Mouse (Mus musculus): ENCODE results near the gene Banf1.
"Not testable (repeated sequence)": the region's sequence is repeated elsewhere in the genome, so short reads cannot be mapped to it uniquely, and the experiment has no call there.

Gene Banf1

GRCm38 (mm10) chr19:5374177-5374576 is 7.2 kb upstream of the Banf1 start:
- DNase-seq (ENCODE audit: low read depth), result no peak

GRCm38 (mm10) chr19:5372724-5373123 is 5.8 kb upstream of the Banf1 start:
- DNase-seq (ENCODE audit: low read depth), result no peak

- no peak for DNase-seq (ENCODE audit: low read depth)
Measured at GRCm38 (mm10) chr19:5370932-5371331, 4.0 kb upstream of the Banf1 start.

GRCm38 (mm10) chr19:5367455-5367854 is 487 bp upstream of the Banf1 start:
- no peak for DNase-seq (ENCODE audit: low read depth)

- peak; percentile 84 for DNase-seq (ENCODE audit: low read depth)
Measured at GRCm38 (mm10) chr19:5366175-5367052, 554 bp downstream of the Banf1 start, which contains the start of gene Eif1ad. Eif1ad (plus strand) TSS chr19:5366741.

- no peak for DNase-seq (ENCODE audit: low read depth)
Measured at GRCm38 (mm10) chr19:5365751-5366150, 1.2 kb downstream of the Banf1 start.

- no peak for DNase-seq (ENCODE audit: low read depth)
Measured at GRCm38 (mm10) chr19:5364124-5364523, 2.8 kb downstream of the Banf1 start.

GRCm38 (mm10) chr19:5362186-5362585 is 4.8 kb downstream of the Banf1 start:
- no peak for DNase-seq (ENCODE audit: low read depth)

GRCm38 (mm10) chr19:5356080-5356479 is 10.9 kb downstream of the Banf1 start:
- DNase-seq (ENCODE audit: low read depth), result no peak

GRCm38 (mm10) chr19:5353609-5354008 is 13.4 kb downstream of the Banf1 start:
- no peak for DNase-seq (ENCODE audit: low read depth)

GRCm38 (mm10) chr19:5349502-5349873 is 17.5 kb downstream of the Banf1 start, which contains the start of gene Cst6:
Cst6 (minus strand) TSS chr19:5349574.
- not testable (repeated sequence) for DNase-seq (ENCODE audit: low read depth)

GRCm38 (mm10) chr19:5348526-5349501 is 18.2 kb downstream of the Banf1 start:
- DNase-seq (ENCODE audit: low read depth), result no peak

GRCm38 (mm10) chr19:5348064-5348463 is 18.9 kb downstream of the Banf1 start:
- DNase-seq (ENCODE audit: low read depth), result no peak

GRCm38 (mm10) chr19:5345297-5346131 is 21.5 kb downstream of the Banf1 start:
- DNase-seq (ENCODE audit: low read depth), result peak; percentile 66

GRCm38 (mm10) chr19:5341360-5341759 is 25.6 kb downstream of the Banf1 start:
- DNase-seq (ENCODE audit: low read depth), result no peak

- DNase-seq (ENCODE audit: low read depth), result peak; percentile 56
Measured at GRCm38 (mm10) chr19:5337975-5338374, 29.0 kb downstream of the Banf1 start.

- DNase-seq (ENCODE audit: low read depth), result no peak
Measured at GRCm38 (mm10) chr19:5335441-5335840, 31.5 kb downstream of the Banf1 start, which contains the start of gene Catsper1. Catsper1 (plus strand) TSS chr19:5335741.

- DNase-seq (ENCODE audit: low read depth), result no peak
Measured at GRCm38 (mm10) chr19:5334741-5335140, 32.2 kb downstream of the Banf1 start.

- DNase-seq (ENCODE audit: low read depth), result no peak
Measured at GRCm38 (mm10) chr19:5327970-5328369, 39.0 kb downstream of the Banf1 start.

GRCm38 (mm10) chr19:5323801-5324200 is 43.2 kb downstream of the Banf1 start:
- DNase-seq (ENCODE audit: low read depth), result no peak
